Mouse (Mus musculus): ENCODE measurements around the gene Olfr1006. TPM values are rescaled to one million over a fixed set of nuclear protein-coding genes. Genes with fewer than 3 reads are reported as not detected.
"Not testable (repeated sequence)": the region's sequence is repeated elsewhere in the genome, so short reads cannot be mapped to it uniquely, and the experiment has no call there.

Olfr1006 gene
- not detected for total RNA-seq (2021)
- long read RNA-seq, experiment 1: 0 reads
- long read RNA-seq, experiment 2: 0 reads

DNA sequence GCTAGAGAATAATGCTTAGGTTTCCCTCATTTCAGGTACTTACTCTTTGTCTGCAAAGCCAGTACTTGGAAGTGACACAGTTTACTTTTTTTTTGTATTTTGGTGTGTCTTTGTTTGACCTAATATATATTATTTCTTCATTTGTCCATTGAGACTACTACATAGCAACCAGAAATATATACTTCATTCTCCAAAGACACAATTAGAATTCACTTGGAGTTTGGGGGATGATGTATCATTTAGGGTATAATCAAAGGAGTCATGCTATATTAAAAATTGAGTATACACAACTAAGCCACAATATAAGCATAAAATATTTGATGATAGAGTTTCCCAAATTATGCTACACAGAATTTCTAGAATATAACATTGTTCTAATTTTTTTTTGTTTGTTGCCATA is at the start of gene Olfr1006:
Gene Olfr1006, minus strand, starts transcription at position 101 of the 400 bp plus-strand sequence.
- DNase-seq: no peak

DNA sequence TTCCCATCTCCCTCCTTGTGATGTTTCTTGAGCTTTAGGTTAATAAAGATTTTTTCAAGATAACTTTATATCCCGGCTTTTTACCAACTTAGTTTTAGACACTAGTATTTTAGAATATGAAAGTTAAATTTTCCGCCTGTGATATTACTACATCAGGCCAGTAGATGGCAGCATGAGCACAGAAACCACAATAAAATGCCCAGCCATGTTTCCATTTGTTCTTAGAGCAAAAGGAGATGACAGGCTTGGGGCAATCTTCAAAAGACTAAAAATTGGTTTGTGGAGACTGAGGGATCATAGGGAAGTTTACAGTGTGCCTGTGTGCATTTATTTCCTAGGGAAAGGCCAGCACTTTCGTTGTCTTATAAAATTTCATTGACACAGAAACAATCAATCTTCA is 47.2 kb upstream of the Olfr1006 start:
- no peak for DNase-seq

DNA sequence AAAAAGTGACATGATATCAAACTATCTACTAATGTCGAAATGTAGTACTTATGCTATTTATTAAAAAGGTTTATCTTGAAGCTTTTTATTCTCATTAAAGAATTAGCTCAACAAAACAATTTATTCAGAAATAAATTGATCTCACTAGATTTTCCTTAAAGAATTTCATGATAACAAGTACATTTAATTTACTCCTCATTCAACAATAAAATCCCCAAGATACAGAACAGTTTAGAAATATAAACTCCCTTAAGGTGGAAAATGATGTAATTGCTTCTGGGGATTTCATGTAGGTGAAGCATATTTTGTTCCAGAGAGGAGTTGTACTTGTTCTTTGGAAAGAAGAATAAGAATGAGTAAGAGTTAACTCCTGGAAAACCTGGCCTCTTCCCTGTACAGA is 36.6 kb upstream of the Olfr1006 start, which contains the start of gene Olfr1009:
Gene Olfr1009, plus strand, starts transcription at position 301 of the 400 bp plus-strand sequence.
- DNase-seq: no peak

DNA sequence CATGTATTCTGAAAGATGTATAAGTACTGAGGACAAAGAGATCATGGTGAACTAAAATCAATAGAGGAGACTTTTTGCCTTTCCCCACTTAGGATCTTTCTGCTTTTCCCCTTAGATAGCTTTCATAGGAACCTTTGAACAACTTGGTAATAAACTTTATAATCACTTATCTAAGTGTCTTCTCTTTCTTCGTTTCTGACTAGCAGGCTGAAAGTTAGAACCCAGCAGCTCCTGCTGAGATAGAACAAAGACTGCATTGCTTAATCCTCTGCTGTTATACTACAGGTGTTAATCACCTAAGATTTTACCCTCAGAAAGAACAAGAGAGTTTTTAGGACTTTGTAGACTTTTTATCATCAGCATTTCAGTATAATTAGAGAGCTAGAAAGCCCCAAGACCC is 32.6 kb upstream of the Olfr1006 start:
- no peak for DNase-seq

DNA sequence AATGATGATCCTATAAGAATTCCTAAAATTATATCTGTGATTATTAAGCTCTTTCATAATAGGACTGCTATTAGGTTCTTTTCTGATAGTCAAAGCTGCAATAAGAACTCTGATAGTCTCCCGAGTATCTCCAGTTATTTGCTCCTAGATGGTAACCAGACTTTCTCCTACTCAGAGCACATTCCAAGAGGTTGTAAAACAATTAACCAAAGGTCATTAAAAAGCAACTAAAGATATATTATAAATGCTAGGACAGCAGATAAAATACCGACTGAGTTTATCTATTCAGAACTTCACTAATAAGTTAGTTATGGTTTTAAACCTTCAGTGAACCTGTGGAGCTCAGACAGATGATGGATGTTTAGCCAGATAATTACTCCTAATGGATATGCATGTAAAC is 32.1 kb upstream of the Olfr1006 start:
- not testable (repeated sequence) for DNase-seq

DNA sequence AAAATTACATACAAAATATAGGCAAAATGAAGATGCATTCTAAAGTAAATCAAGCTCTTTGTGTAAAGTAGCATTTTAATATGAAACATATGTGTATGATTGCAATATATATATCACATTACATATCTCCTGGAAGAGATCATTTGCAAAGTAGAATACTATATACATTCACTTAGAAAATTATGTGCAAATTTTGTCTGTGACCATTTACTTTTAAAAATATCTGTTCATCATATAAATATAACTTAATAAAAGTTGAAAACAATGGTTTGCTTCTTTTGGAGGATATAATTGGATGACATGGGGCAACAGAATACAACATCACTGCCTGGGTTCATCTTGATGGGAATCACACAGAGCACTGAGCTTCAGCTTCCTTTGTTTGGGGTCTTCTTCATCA is 10.6 kb upstream of the Olfr1006 start, which contains the start of gene Olfr1008:
Gene Olfr1008, plus strand, starts transcription at position 301 of the 400 bp plus-strand sequence.
- no peak for DNase-seq

DNA sequence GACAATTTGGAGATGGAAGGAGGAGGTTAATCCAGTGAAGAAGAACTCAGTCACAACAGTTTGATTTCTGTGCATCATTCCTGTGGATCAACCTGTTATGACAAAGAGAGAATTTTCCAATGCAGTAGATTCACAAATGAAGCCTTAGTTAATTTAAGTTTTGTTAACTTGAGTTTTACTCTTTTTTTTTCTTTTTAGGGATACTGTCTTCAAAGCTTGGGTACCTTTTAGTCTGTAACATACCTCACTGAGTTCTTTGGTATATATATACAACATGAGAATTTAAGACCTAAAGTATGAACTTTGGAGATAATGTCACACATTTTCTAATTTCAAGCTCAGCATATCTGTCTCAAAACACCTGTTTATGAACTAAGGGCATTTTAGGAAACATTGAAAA is 14.2 kb downstream of the Olfr1006 start, which contains the start of gene Olfr154:
Gene Olfr154, minus strand, starts transcription at position 101 of the 400 bp plus-strand sequence.
- DNase-seq: not testable (repeated sequence)

DNA sequence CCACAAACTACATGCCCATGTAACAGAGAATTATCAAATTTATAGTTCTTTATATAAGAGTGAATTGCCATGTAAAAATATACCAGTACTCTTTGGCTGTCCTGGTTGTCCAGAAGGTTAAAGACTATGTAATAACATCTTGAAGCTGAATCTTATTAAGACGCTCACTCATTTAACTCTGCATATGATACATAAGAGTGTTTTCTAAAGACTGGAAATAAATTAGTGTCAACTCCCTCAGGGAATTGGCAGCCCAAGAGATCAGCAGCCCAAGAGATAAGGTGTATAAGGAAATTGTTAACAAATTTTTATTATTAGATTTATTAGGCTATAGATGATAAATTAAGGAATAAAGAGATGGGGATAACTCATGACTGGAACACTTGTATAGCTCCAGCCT is 28.0 kb downstream of the Olfr1006 start, which contains the start of gene Olfr1002:
Gene Olfr1002, minus strand, starts transcription at position 101 of the 400 bp plus-strand sequence.
- no peak for DNase-seq

Other genes with a start within 250 kb of the Olfr1006 start
- gene Olfr994, start 242.3 kb downstream of the Olfr1006 start, total RNA-seq (2021): not detected
- not detected for gene Olfr995, start 235.1 kb downstream of the Olfr1006 start, total RNA-seq (2021)
- gene 4833423E24Rik, start 159.7 kb downstream of the Olfr1006 start, total RNA-seq (2021): not detected
- not detected for gene Olfr996, start 99.6 kb downstream of the Olfr1006 start, total RNA-seq (2021)
- gene Olfr998, start 89.8 kb downstream of the Olfr1006 start, total RNA-seq (2021): not detected
- gene Olfr1000, start 66.9 kb downstream of the Olfr1006 start, total RNA-seq (2021): not detected
- gene Olfr1002, start 28.1 kb downstream of the Olfr1006 start, total RNA-seq (2021): not detected
- not detected for gene Olfr154, start 14.3 kb downstream of the Olfr1006 start, total RNA-seq (2021)
- gene Olfr1008, start 10.7 kb upstream of the Olfr1006 start, total RNA-seq (2021): not detected
- gene Olfr1009, start 36.7 kb upstream of the Olfr1006 start, total RNA-seq (2021): not detected
- not detected for gene Olfr1012, start 84.0 kb upstream of the Olfr1006 start, total RNA-seq (2021)
- gene Olfr1013, start 88.3 kb upstream of the Olfr1006 start, total RNA-seq (2021): not detected
- not detected for gene Olfr1014, start 93.9 kb upstream of the Olfr1006 start, total RNA-seq (2021)
- not detected for gene Olfr1015, start 103.2 kb upstream of the Olfr1006 start, total RNA-seq (2021)
- gene Olfr1016, start 123.8 kb upstream of the Olfr1006 start, total RNA-seq (2021): not detected
- not detected for gene Olfr1018, start 139.7 kb upstream of the Olfr1006 start, total RNA-seq (2021)
- gene Olfr1019, start 166.7 kb upstream of the Olfr1006 start, total RNA-seq (2021): not detected
- not detected for gene Olfr1020, start 168.3 kb upstream of the Olfr1006 start, total RNA-seq (2021)
- not detected for gene Olfr1022, start 189.8 kb upstream of the Olfr1006 start, total RNA-seq (2021)
- gene Olfr1023, start 206.9 kb upstream of the Olfr1006 start, total RNA-seq (2021): not detected
- not detected for gene Olfr1024, start 226.3 kb upstream of the Olfr1006 start, total RNA-seq (2021)
- gene Olfr1025-ps1, start 236.4 kb upstream of the Olfr1006 start, total RNA-seq (2021): not detected
- gene Olfr1026, start 242.8 kb upstream of the Olfr1006 start, total RNA-seq (2021): not detected

Measured in gastrocnemius, postnatal 10 days (tissue).